Mouse (Mus musculus) cortical plate, adult 2 months (tissue): ENCODE measurements around the gene Ostf1.

ENCODE experiments used
- CTCF ChIP-seq: fragments of 200-500 bp; IDR thresholded peaks from 2 replicates; pipeline ENCODE4 v1.5.1; 2011; ENCODE audit warnings: mild to moderate bottlenecking, control low read depth, low read length; ENCODE audit not compliant: insufficient read depth; ENCODE audit errors: extremely low read depth
- POLR2A ChIP-seq: fragments of 200-500 bp; IDR thresholded peaks from 2 replicates; pipeline ENCODE4 v1.6.1; 2011; ENCODE audit warnings: mild to moderate bottlenecking, low read length, control low read depth; ENCODE audit not compliant: insufficient read depth; ENCODE audit errors: extremely low read depth

GRCm38 (mm10) chr19:18603011-18603410, 28.6 kb downstream of the Ostf1 start:
- TF ChIP-seq POLR2A = no peak
- no peak for TF ChIP-seq CTCF
